Mouse (Mus musculus): ENCODE data around the gene Hist1h1d. TPM values are rescaled to one million over a fixed set of nuclear protein-coding genes. Genes with fewer than 3 reads are reported as not detected.
"Not testable (repeated sequence)": the region's sequence is repeated elsewhere in the genome, so short reads cannot be mapped to it uniquely, and the experiment has no call there.

Hist1h1d gene
- polyA plus RNA-seq, 1 experiment, result 0.51 TPM

GRCm38 (mm10) chr13:23538249-23538648 is 14.8 kb upstream of the Hist1h1d start:
- no peak for DNase-seq (ENCODE audit: low read depth)
- no peak for TF ChIP-seq CTCF (IDR thresholded peaks at IDR 0.05; ENCODE audit: borderline replicate concordance, extremely low read depth, insufficient read depth, insufficient read length)
- no peak for TF ChIP-seq POLR2A (IDR thresholded peaks at IDR 0.05; ENCODE audit: borderline replicate concordance, extremely low read depth, insufficient read depth, insufficient read length, poor library complexity, severe bottlenecking)

- not testable (repeated sequence) for DNase-seq (ENCODE audit: low read depth)
Observed at GRCm38 (mm10) chr13:23539821-23540220, 13.2 kb upstream of the Hist1h1d start.

- TF ChIP-seq POLR2A (IDR thresholded peaks at IDR 0.05; ENCODE audit: borderline replicate concordance, extremely low read depth, insufficient read depth, insufficient read length, poor library complexity, severe bottlenecking) (no peak), CTCF (IDR thresholded peaks at IDR 0.05; ENCODE audit: borderline replicate concordance, extremely low read depth, insufficient read depth, insufficient read length) (no peak)
Observed at GRCm38 (mm10) chr13:23541497-23541896, 11.6 kb upstream of the Hist1h1d start.

GRCm38 (mm10) chr13:23542225-23542980 is 10.7 kb upstream of the Hist1h1d start:
- peak; percentile 11 for DNase-seq (ENCODE audit: low read depth)

More at GRCm38 (mm10) chr13:23541497-23541896, 11.6 kb upstream of the Hist1h1d start:
- no peak for DNase-seq (ENCODE audit: low read depth)

- DNase-seq (ENCODE audit: low read depth), result peak; percentile 98
Observed at GRCm38 (mm10) chr13:23542999-23543607, 10.0 kb upstream of the Hist1h1d start, which contains the start of gene Hist1h2bh. Gene Hist1h2bh, minus strand, starts transcription at chr13:23543392.

GRCm38 (mm10) chr13:23543965-23544786 is 8.9 kb upstream of the Hist1h1d start, which contains the start of gene Hist1h3f:
Gene Hist1h3f, plus strand, starts transcription at chr13:23544052.
- TF ChIP-seq POLR2A (IDR thresholded peaks at IDR 0.05; ENCODE audit: borderline replicate concordance, extremely low read depth, insufficient read depth, insufficient read length, poor library complexity, severe bottlenecking) (peak; percentile 77; the same call in 1 of the 2 replicates), CTCF (IDR thresholded peaks at IDR 0.05; ENCODE audit: borderline replicate concordance, extremely low read depth, insufficient read depth, insufficient read length) (no peak)
- DNase-seq (ENCODE audit: low read depth), result peak; percentile 98

More at GRCm38 (mm10) chr13:23542999-23543607, 10.0 kb upstream of the Hist1h1d start, which contains the start of gene Hist1h2bh:
- peak; percentile 37; the same call in 1 of the 2 replicates for TF ChIP-seq POLR2A (IDR thresholded peaks at IDR 0.05; ENCODE audit: borderline replicate concordance, extremely low read depth, insufficient read depth, insufficient read length, poor library complexity, severe bottlenecking)

GRCm38 (mm10) chr13:23544787-23545120 is 8.3 kb upstream of the Hist1h1d start:
- peak; percentile 27 for DNase-seq (ENCODE audit: low read depth)

GRCm38 (mm10) chr13:23546694-23547093 is 6.4 kb upstream of the Hist1h1d start:
- no peak for DNase-seq (ENCODE audit: low read depth)
- TF ChIP-seq CTCF (IDR thresholded peaks at IDR 0.05; ENCODE audit: borderline replicate concordance, extremely low read depth, insufficient read depth, insufficient read length), result no peak
- no peak for TF ChIP-seq POLR2A (IDR thresholded peaks at IDR 0.05; ENCODE audit: borderline replicate concordance, extremely low read depth, insufficient read depth, insufficient read length, poor library complexity, severe bottlenecking)

GRCm38 (mm10) chr13:23550761-23551145 is 2.3 kb upstream of the Hist1h1d start:
- no peak for TF ChIP-seq CTCF (IDR thresholded peaks at IDR 0.05; ENCODE audit: borderline replicate concordance, extremely low read depth, insufficient read depth, insufficient read length)
- no peak for TF ChIP-seq POLR2A (IDR thresholded peaks at IDR 0.05; ENCODE audit: borderline replicate concordance, extremely low read depth, insufficient read depth, insufficient read length, poor library complexity, severe bottlenecking)
- DNase-seq (ENCODE audit: low read depth), result peak; percentile 56

GRCm38 (mm10) chr13:23551146-23551834 is 1.8 kb upstream of the Hist1h1d start, which contains the start of gene Hist1h4f:
Gene Hist1h4f, minus strand, starts transcription at chr13:23551648.
- peak; percentile 98 for DNase-seq (ENCODE audit: low read depth)
- peak; percentile 45; the same call in 1 of the 2 replicates for TF ChIP-seq CTCF (IDR thresholded peaks at IDR 0.05; ENCODE audit: borderline replicate concordance, extremely low read depth, insufficient read depth, insufficient read length)
- peak; percentile 29; the same call in 1 of the 2 replicates for TF ChIP-seq POLR2A (IDR thresholded peaks at IDR 0.05; ENCODE audit: borderline replicate concordance, extremely low read depth, insufficient read depth, insufficient read length, poor library complexity, severe bottlenecking)

Data from brain, embryonic 14.5 days (tissue).